Mouse (Mus musculus): ENCODE results near the gene Fam13c.

- TF ChIP-seq CTCF (IDR thresholded peaks at IDR 0.05; ENCODE audit: extremely low read depth, insufficient read depth, low read length) (no peak), POLR2A (IDR thresholded peaks at IDR 0.05; ENCODE audit: extremely low read depth, insufficient read depth, low read length) (no peak)
Observed at GRCm38 (mm10) chr10:70402006-70402405, 38.3 kb upstream of the Fam13c start.

Data from cortical plate, adult 2 months (tissue).